Mouse (Mus musculus) R1 (cell line): Measurements from ENCODE around the gene Reep6.

Experiments
- DNase-seq: peaks from one replicate; pipeline ENCODE4 v3.0.0-alpha.2; 2018; ENCODE audit warnings: low read depth, low spot score

Reep6 gene

DNA sequence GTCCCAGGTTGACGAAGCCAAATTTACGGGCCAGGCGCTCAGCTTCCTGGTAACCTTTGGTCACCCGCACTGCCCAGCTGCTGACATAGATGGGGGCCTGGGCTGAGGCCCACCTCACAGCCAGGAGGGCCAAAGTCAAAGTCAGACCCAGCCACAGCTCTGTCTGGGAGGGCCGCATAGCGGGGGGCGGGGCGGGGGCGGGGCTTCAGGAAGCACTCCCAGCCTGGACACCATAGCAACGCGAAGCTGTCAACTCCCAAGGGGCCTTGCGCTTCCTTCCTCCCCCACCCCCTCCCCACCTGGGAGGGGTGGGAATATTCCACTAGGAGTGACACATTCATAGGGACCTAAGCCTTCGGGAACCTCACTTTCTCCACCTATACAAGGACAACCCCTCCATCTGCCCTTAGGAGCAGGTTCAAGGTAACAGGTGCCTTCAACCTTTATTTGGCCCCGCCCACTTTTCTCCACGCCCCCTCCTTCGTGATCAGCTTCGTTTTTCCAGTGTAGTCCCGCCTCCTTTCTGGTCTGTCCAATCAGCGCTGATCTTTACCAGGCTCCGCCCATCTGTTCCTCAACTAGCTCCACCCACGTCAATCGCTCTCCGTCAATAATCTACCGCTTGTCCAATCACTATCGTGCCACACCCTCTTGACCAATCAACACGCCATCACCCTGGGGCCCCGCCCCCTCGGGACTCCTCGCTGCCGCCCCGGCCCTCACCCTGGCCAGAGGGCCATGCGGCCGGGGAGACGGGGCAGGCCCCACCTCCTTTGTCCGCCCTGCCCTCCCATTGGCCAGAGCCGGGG is at the start of gene Reep6, which contains the start of gene Pcsk4:
Reep6 (plus strand) TSS at position 681 of the 809 bp plus-strand sequence.
Pcsk4 (minus strand) TSS at position 226 of the 809 bp plus-strand sequence.
- peak; percentile 100 for DNase-seq

DNA sequence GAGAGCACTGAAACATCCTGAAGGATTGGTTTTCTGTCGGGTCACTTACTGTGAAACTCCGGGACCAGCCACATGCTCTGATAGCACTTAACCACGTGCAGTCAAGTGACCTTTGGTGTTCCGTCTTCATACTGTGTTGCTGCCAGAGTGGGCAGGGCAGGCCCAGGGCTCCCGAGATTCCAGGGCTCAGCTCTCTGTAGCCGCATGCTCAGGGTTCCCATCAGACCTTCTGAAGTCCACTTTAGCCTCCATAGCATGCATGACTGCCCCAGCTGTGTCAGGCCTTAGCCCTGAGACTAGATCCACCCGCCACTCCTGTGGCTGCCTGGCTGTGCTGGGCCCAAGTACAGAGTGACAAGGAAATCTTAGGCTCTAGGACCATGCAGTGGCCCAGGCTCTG is 48.4 kb upstream of the Reep6 start:
- DNase-seq, result no peak

DNA sequence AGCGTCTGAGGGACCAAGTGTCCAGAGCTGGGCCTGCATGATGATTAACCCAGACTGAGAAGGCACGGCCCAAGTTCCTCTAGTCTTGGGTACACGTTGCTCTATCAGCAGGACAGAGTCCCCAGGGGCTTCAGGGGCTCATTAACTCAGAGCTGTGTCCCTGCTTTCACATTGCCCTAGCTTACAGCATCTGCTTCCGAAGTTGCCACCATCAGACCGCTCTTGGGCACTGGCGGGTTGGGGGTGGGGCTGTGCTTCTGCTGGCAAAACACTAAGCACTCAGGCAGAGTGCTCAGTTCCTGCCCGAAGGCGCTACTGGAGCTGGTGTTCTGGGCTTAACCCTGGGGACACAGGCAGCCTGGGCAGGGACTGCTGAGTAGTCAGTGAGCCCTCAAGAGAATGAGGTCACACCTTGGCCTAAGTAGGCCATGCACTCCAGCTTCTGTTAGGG is 47.8 kb upstream of the Reep6 start:
- DNase-seq, result no peak

DNA sequence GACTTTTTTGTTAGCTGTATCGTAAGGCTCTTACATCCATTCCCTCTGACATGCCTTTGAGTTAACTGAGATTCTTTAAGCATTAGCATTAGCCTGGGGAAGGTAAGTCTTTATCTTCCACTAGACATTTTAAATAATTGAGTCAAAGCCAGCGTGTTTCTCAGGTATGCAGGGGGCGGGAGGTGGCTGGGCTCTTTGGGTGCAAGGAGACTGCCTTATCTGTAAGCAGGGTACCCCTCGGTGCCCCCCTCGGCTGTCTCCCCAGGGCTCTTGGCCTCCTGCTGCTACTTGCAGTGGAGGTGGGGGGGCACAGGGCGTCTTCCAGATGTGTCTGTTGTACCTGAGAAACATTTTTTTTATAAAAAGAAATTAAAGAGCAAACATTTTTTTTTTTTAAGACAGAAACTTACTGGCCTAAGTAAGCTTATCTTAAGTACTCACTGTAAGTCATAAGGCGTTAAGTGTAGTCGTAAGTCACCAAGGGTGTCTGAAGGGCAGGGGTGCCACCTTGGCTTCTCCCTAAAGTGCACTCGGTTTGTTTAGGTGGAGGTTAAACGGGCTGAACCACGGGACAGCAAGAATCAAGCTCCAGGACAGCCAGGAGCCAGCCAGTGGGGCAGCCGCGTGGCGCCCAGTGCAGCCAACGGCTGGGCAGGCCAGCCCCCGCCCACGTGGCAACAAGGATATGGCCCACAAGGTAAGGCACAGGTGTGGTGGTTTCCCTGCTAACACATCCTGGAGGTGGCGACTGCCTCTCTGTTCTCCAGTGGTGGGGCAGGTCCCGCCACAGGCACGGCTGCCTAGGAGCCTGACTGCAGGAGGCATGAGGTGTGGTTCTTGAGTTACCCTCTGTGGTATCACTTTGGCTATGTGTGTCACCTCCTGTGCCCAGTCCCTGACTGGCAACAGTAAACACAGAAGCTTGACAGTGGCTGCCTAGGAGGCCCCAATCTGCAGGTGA is 47.0 kb upstream of the Reep6 start:
- no peak for DNase-seq

DNA sequence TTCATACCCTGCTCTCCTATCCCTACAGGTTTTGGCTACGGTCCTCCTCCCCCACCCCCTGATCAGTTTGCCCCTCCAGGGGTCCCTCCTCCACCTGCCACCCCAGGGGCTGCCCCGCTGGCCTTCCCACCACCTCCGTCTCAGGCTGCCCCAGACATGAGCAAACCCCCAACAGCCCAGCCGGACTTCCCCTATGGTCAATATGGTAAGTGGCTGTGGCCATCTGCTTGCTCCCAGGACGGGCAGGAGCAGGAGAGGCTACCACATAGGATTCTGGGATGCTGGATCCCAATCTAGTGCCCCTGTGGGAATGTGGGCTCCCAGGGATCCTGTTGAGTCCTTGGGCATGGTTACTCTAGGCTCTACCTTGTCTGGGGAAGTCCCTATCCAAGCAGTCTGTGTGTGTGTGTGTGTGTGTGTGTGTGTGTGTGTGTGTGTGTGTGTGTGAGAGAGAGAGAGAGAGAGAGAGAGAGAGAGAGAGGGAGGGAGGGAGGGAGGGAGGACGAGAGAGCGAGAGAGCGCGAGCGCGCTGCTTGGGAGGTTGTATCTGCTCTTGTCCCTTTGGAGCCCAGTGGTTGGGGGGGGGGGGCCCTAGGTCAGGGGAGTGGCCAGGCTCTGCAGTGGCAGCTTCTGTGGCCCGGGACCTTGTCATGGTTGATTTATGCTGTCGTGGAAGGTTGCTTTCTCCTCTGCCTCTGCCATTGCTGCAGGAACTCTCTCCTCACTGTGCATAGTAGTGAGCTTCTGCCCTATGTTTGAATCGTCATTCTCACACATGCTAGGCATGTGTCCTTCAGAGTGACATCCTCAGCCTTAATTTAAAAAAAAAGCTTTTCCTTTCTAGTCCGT is 44.3 kb upstream of the Reep6 start:
- DNase-seq, result no peak

DNA sequence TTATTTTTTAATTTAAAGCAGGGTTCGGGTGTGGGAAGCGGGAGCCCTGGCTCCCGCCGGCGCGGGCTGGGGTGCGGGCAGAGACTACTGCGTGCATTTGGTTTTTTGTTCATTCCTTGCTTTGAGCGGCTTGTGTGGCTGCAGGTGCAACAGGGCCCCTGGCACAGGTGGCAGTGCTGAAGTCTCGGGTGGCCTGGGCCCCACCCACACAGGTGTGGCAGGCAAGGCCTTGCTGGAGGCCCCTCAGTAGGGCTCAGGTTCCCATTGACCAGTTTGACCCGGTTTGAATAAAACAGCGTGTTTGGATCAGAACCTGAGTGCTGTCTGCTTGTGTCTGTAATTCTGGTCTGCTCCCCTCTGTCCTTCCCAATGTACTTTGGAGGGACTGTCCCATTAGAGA is 41.7 kb upstream of the Reep6 start:
- DNase-seq, result no peak

DNA sequence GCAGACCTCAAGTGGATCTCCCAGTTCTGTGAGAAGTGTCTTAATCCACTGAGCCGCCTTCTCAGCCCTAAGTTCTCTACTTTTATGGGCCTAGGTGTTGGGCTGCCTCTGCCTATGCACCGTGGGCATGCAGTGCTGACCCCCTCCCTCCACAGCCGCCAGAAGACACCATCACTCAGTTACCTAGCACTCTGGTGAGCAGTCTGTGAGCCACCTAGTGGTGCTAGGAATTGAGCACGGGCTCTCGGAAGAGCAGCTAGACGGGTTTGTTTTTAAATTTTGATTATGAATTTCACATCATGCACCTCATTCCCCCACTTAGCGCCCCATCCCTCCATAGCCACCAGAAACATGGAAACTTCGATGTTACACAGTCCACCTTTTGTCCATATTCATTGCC is 41.1 kb upstream of the Reep6 start:
- peak; percentile 38 for DNase-seq

DNA sequence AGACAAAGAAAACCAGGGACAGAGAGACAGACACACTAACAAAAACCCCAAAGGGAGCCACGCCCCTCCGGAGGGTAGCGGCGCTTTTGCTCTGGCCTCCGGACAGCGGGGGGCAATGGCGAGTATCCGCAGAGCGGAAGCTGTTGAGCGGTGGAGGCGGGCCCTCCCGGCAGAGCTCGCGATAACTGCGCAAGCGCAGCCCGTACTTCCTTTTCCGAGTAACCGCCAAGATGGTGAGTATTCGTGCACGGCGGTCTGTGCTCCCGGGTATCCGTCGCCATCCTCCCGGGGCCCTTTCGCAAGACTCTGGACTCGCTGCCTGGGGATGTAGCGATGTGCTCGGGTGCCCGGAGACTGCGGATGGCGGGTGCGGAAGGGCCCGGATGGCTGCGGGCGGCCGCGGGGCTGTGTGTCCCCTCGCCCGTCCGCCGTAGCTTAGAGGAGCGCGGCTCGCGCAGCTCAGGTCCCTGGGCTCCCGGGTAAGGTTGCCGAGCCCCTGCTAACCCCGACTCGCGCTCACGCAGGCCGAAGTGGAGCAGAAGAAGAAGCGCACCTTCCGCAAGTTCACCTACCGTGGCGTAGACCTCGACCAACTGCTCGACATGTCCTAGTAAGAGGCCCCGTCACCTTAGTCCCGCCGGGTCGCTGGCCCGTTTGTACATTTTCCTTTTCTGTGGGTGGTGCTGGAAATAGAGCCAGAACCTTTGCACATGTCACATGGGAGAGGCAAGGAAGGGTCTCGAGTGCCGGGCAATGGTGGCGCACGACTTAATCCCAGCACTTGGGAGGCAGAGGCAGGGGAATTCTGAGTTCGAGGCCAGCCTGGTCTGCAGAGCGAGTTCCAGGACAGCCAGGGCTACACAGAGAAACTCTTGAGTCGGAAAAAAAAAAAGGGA is 37.3 kb upstream of the Reep6 start, which contains the start of gene Rps15:
Rps15 (plus strand) TSS at position 203 of the 896 bp plus-strand sequence.
- DNase-seq, result peak; percentile 98

DNA sequence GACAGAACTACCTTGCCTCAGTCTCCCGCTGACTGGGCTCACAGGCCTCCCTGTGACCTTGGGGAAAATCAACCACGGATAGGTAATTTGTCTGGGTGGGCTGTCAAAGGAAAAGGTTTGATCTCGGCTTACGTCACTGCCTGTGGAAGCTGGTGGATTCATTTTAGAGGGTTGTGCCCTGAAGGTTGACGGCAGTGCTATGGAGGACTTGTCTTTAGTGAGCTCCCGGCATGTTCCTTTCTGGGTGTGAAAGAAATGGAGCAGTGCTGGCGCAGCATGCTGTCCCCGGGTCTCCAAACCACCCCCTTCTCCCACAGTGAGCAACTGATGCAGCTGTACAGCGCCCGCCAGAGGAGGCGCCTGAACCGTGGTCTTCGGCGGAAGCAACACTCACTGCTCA is 36.4 kb upstream of the Reep6 start:
- peak; percentile 65 for DNase-seq

DNA sequence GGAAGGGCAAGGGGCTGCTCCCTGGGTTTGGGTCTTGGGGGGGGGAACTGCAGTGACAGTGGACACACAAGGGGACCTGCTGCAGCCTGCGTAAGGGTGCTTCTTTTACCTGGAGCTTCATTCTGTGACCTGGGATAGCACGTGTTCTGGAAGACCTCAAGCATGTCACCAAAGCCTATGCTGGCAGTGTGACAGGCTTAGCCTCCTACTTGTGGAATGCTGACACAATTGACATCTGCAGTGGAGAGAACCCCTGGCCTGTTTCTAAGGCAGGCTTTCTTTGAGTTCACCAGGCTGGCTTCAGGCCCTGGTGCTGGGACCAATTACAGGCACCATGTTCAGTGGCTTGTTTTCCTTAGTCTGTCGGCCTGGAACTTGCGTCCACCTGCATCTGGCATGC is 35.4 kb upstream of the Reep6 start:
- DNase-seq, result no peak

DNA sequence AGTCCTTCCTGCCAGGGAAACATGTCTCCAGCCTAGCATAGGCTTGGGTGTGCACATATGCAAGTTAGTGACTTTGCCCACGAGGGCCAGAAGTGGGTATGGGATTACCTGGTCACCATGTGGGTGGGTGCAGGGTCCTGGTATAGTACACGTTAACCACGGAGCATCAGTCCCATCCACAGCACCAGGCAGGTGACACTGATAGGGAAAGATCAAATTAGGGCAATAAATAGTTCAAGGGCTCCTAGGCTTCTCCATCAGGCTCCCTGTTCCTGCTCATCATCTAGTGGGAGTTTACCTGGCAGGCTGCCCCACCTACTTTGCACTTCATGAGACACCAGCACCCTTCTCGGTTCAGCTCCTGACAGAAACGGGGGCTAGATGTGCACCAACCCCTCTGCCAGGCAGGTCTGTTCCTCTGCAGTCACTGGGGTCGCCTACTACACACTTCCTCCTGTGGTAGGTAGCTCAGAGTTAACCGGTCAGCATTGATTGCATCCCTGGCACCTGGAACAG is 34.9 kb upstream of the Reep6 start:
- DNase-seq, result no peak

DNA sequence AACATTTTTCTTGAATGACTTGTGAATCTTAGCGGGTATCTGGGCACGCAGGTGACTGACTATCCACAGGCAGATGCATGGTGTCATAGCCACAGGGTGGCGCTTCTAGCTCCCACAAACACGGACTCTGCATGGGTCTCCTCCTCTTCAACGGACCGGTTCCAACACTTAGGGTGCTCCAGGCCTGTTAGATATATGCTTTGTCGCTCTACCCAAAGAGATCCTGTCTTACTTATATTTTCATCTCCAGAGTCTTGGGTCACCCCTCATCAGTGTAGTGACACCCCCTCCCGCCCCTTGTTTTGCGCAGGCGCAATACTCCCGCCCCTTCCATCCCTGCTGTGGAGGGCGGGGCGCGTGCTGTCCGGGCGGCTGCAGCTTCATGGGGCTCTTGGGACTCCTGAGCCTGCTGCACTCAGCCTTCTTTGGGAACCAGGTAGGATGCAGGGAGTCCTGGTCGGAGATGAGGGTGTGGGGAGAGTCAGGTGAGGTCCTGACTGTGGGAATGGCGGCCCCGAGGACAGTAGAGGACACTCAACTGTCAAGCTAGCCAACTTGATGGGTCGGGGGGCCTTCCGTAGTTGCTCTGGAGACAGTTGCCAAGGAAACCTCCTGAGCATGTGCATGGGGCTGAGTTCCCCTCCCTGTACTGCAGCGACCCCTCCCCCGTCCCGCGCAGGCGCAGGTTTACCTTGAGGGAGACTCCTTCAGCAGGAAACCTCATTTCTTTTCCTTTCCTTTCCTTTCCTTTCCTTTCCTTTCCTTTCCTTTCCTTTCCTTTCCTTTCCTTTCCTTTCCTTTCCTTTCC is 33.9 kb upstream of the Reep6 start, which contains the start of gene Apc2:
Apc2 (plus strand) TSS at position 360 of the 808 bp plus-strand sequence.
- DNase-seq, result peak; percentile 88

DNA sequence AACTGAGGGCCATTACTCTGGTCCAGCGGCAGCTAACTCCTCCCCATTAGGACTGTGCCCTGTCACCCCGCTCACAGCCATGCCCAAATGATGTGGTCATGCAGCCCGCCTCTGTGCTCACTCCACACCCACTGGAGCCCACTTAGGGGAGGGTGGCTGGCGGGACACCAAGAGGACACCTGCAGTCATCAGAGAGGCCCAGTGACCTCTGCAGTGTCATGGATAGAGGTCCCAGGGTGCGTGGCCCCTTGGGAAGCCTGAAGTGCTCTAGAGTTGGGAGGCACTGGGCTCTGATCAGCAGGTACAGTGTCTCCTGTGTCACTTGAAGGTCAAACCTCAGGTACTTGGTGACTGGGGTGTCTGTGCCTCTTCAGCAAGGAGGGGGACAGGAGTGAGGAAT is 32.9 kb upstream of the Reep6 start:
- DNase-seq, result no peak

DNA sequence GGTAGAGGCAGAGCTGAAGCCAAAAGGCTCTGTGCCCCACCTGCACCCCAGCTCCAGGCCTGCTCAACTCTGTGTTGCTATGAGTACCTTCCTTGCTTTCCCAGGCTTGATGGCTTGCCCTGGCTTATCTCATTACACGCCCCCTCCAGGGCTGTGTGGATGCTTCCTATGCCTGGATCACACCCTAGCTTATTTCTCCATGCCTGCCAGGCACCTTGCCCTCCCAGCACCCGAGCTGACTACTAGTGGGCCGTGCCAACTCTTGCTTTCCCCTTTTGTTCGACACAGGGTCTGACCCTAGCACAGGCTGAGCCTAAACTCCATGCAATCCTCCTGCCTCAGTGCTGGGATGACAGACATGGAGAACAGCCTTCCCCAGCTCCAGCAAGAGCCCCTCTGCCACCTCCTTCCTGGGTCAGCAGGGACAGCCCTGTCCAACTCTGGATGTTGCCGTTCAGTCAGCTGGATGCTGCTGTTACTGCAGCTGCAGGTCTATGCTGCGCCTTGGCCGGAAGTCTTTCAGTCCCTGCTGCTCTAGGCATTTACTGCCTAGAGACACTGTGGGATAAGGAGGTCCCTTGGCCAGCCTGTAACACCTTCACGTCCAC is 32.1 kb upstream of the Reep6 start:
- DNase-seq, result no peak

DNA sequence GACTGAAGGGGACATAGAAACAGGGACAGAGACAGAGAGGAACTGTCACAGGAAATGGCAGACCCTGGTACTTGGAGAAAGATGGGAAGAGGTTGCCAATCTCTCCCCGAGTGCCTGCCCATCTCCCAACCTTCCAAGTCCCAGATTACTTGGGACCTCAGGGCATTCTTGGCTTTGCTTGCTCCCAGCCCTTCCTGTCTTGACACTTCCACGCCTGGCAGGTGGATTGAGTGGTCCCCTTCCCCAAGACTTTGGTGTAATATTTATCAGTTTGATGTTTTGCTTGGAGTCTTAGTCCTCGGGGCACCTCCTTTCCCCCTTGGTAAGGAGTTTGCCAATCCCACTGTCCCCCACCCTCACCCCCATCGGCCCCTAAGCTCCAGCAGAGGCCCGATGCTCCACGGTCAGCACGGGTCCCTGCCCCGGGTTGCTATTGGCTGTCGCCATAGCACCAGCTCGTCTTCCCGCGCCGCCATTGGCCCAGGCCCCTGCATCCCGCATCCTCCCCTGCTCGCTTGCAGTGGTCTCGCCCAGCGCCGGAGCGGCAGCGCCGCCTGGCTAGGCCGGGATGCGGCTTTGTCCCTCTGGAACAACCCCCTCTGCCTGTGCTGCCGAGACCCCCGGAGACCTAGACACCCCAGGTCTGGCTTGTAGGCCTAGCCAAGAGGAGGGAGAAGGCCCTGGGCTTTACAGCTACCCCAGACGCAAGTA is 31.0 kb upstream of the Reep6 start:
- DNase-seq, result peak; percentile 65

DNA sequence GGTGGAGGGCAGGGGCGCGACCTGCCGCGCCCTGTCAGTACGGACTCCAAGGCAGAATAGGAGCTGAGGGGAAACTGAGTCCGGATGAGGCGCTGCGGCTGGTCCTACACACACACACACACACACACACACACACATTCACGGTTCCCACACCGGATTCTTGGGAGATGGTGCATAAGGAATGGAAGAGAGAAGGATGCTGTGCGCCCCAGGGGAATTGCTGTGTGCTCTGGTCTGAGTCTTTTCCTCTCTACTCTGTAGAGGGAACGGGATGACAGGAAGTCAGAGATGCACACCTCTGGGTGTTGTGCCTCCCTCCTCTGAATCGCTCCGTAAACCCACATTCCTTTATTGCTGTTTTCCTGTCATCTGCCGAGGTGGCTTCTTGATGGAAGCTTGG is 30.5 kb upstream of the Reep6 start:
- no peak for DNase-seq

DNA sequence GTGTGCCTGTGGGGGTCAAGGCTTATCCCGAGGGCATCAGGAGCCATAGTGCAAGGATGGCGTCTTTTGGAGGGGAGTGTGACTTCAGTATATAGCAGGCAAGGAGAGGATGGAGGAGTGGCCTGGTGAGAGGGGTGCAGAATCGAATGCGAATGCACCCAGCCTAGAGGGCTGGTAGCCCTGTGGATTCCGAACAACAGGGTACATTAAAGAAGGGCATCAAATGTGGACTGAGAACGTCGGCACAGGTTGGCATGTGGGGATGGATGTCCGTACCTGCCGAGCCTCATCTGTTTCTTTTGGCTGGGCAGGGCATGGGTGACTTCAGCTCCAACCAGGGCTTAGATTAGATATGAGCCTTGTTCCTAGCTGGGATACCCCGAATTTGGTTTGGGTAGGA is 29.9 kb upstream of the Reep6 start:
- no peak for DNase-seq

DNA sequence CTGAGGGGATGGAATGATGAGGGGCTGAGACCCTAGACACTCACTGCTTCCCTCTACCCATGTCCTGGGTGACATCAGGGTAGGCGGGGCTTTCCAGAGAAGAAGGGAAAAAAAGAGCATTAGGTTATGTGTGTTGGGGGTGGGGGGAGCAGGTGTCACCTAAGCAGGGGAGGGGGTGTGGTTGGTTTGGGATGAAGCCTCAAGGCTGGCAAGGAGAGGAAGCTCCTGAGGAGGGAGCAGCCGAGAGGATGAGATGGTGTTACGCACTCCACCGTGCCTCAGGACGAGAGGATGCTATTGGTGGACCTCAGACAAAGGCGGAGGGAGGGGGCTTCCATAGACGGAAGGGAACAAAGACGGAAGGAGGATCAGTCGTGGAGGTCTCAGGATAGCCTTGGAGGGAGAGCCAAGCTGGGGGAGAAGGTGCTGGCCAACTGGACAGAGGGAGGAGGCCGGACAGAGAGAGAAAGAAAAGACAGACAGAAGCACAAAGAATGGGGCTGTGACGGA is 29.0 kb upstream of the Reep6 start:
- DNase-seq, result no peak
